Mouse (Mus musculus): ENCODE results near the gene Ctdsp2.

DNA sequence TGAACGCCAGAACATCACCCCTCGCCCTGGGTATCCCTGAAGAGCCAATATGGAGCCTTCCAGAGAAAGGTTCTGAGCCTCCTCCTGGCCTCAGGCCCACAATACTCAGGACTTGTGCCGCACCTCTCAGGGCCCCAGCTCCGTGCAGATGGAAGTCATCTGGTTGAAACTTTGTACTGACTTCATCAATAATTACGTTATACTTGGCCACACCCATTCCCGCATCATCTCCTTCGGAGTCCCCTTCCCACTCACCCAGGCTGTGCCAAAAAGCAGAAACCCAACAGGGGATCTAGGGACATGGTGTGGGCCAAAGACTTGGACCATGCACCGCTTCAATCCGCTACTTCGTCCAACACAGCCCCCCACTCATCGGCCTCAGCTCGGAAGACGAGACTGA lies 44.0 kb upstream of the Ctdsp2 start:
- TF ChIP-seq POLR2A (IDR thresholded peaks at IDR 0.05; ENCODE audit: control insufficient read depth, extremely low read depth, insufficient read depth, low read length, poor library complexity) (no peak), CTCF (IDR thresholded peaks at IDR 0.05; ENCODE audit: borderline replicate concordance, control insufficient read depth, extremely low read depth, insufficient read depth, low read length, poor library complexity) (no peak)

Measured in thymus, adult 2 months (tissue).